Mouse (Mus musculus) heart, embryonic 12.5 days (tissue): ENCODE results near the gene Tmem121b. TPM values are rescaled to one million over a fixed set of nuclear protein-coding genes. Genes with fewer than 3 reads are reported as not detected.
A peak's percentile ranks its signal among the peaks of the same experiment; 100 is the strongest.

Experiments
- ATAC-seq: fragments of 200-750 bp; cut with Nextera tagmentation; 2 replicates; pipeline ENCODE4 v1.8.0; 2017; ENCODE audit warnings: moderate TSS enrichment, moderate library complexity; ENCODE audit not compliant: insufficient number of reproducible peaks, low FRiP score
- H3K27ac ChIP-seq: fragments of 300-500 bp; sonication (generic); 2 replicates; pipeline ENCODE4 v1.5.1; 2016; ENCODE audit warnings: mild to moderate bottlenecking, moderate library complexity; ENCODE audit not compliant: poor library complexity, severe bottlenecking
- H3K27me3 ChIP-seq: fragments of 300-500 bp; sonication (generic); replicated peaks from 2 replicates; pipeline ENCODE4 v1.6.1; 2016; ENCODE audit warnings: mild to moderate bottlenecking, moderate library complexity
- H3K36me3 ChIP-seq: fragments of 300-500 bp; sonication (generic); 2 replicates; pipeline ENCODE4 v1.6.1; 2016; ENCODE audit warnings: mild to moderate bottlenecking, moderate library complexity
- H3K4me1 ChIP-seq: fragments of 300-500 bp; sonication (generic); replicated peaks from 2 replicates; pipeline ENCODE4 v1.6.1; 2016; ENCODE audit warnings: mild to moderate bottlenecking
- H3K4me2 ChIP-seq: fragments of 300-500 bp; sonication (generic); 2 replicates; pipeline ENCODE4 v1.6.1; 2016; ENCODE audit warnings: mild to moderate bottlenecking, moderate library complexity
- H3K4me3 ChIP-seq: fragments of 300-500 bp; sonication (generic); 2 replicates; pipeline ENCODE4 v1.5.1; 2016; ENCODE audit warnings: mild to moderate bottlenecking
- H3K9ac ChIP-seq: fragments of 300-500 bp; sonication (generic); 2 replicates; pipeline ENCODE4 v1.6.1; 2016; ENCODE audit warnings: mild to moderate bottlenecking, moderate library complexity
- H3K9me3 ChIP-seq: fragments of 300-500 bp; sonication (generic); replicated peaks from 2 replicates; pipeline ENCODE4 v1.6.1; 2016; ENCODE audit warnings: mild to moderate bottlenecking, moderate library complexity
- WGBS: fragments of 180-500 bp; shearing (Covaris S2); methylation state at CpG from one replicate; pipeline ENCODE4 v1.1.7; 2016; 5-methylcytosine and 5-hydroxymethylcytosine counted together
- polyA plus RNA-seq: library from polyadenylated mRNA; unstranded; fragments of >200 nt; fragmentation: Nextera tagmentation; extraction: Ambion mirVana; gene quantifications from 2 replicates; pipeline ENCODE4 v1.2.1, GENCODE M21; 2016

Gene Tmem121b
- polyA plus RNA-seq, 1 experiment from 2014 or later, result 0.10 TPM

DNA sequence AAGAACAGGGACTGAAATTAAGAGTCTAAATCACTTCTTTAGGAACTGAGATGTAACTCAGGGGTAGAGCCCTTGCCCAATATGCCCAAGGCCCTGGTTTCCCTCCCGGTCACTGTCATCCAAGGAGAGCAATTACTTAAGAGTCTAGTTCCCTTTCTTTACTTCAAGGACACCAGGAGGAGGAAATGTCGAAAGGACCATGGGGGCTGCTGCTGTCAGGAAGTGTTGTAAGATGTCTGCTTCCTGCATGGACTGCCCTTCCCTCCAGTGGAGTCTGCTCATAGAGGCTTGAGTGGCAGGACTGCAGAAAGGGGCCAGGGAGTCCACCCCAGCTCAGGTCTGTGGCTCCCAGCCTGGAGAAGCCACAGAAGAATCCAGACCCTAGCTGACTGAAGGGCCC, 14.3 kb downstream of the Tmem121b start:
- Histone ChIP-seq H3K4me3 (no peak overlapping the region), H3K27ac (no peak overlapping the region), H3K4me1 (peaks cover 12% of the 10 kb centered on the region), H3K9ac (no peak overlapping the region), H3K9me3 (no peaks in the 10 kb centered on the region), H3K36me3 (peaks cover 7% of the 10 kb centered on the region; the same call in 1 of the 2 replicates), H3K27me3 (peaks cover 6% of the 10 kb centered on the region; the same call in 1 of the 2 replicates), H3K4me2 (no peak overlapping the region)
- no peak for ATAC-seq
- WGBS, result 72% methylated on average over 2 of the region's 2 CpGs

DNA sequence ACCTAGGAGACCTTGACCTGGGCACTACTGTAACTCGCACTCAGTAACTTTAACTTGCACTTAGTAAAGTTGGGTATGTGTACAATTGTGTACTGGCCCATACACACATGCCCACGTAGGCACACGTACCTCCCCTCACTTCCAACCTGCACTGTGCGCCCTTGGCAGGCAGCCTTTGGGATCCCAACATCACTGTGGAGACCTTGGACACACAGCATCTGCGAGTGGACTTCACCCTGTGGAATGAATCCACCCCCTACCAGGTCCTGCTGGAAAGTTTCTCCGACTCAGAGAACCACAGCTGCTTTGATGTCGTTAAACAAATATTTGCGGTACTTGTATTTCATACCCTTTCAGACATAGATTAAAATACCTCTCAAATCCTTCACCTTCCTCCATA, 18.3 kb downstream of the Tmem121b start:
- Histone ChIP-seq H3K27me3 (no peaks in the 10 kb centered on the region), H3K4me2 (no peak overlapping the region), H3K4me3 (no peak overlapping the region), H3K4me1 (peaks cover 34% of the 10 kb centered on the region), H3K27ac (no peak overlapping the region), H3K9me3 (no peaks in the 10 kb centered on the region), H3K36me3 (no peaks in the 10 kb centered on the region), H3K9ac (no peak overlapping the region)
- WGBS, result 83% methylated on average over 8 of the region's 8 CpGs
- ATAC-seq, result no peak

DNA sequence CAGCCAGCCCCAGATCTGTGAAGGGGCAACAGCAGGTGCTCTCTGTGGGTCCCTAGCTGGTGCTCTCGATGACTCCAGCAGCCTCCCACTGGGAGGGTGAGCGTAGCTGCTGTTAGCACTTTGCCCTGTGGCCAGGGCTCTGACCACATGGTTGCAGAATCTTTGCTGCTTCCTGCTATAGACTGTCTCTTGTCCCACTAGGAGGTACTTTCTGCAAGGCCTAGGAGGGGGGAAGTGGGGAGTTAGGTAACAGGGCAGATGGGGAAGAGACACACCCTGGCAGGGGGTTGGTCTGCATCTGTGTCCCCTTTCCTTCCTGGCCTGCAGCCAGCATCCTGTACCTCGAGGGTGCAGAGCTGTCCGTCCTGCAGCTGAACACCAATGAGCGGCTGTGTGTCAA, 20.2 kb downstream of the Tmem121b start:
- no peaks in the 10 kb centered on the region for H3K27me3 ChIP-seq
- no peaks in the 10 kb centered on the region for H3K36me3 ChIP-seq
- no peaks in the 10 kb centered on the region for H3K9me3 ChIP-seq
- WGBS, result 40% methylated on average over 5 of the region's 5 CpGs
- H3K4me3 ChIP-seq, result no peak overlapping the region
- H3K27ac ChIP-seq, result no peak overlapping the region
- peaks cover 39% of the 10 kb centered on the region for H3K4me1 ChIP-seq
- no peak for ATAC-seq
- H3K4me2 ChIP-seq, result no peak overlapping the region
- H3K9ac ChIP-seq, result no peak overlapping the region

DNA sequence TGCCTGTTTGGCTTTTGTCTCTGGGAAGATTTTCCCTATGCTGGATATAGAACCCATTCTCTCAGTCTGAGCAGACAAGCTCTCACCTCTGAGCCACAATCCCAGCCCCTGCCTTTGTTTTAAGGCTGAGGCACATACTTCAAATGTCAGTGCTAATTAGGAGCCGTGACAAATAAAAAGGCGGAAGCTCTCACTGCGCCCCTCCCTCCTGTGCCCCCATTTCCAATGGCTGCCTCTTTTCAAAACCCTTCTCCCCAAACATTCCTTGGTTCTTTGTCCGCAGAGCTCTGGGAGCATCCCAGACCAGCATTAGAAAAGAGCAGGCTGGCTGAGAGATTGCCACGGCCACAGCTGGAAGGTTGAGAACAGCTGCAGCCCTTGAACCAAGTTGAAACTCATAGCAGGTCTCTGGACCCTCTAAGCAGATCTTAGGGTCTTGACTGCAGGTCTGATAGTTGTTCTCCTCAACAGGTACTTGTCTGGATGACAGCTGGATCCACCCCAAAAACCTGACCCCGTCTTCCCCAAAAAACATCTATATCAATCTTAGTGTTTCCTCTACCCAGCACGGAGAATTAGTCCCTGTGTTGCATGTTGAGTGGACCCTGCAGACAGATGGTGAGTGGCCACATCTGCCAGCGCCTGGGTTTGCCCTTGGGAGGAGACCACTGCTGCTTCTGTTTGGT, 21.0 kb downstream of the Tmem121b start:
- 37% methylated on average over 8 of the region's 8 CpGs for WGBS
- peak overlapping the region; percentile 75 for H3K27ac ChIP-seq
- H3K4me1 ChIP-seq, result peaks cover 39% of the 10 kb centered on the region
- no peak overlapping the region for H3K4me3 ChIP-seq
- ATAC-seq, result no peak
- H3K9ac ChIP-seq, result no peak overlapping the region
- H3K36me3 ChIP-seq, result no peaks in the 10 kb centered on the region
- no peaks in the 10 kb centered on the region for H3K9me3 ChIP-seq
- H3K4me2 ChIP-seq, result peak overlapping the region; percentile 40; the same call in 1 of the 2 replicates
- H3K27me3 ChIP-seq, result no peaks in the 10 kb centered on the region

DNA sequence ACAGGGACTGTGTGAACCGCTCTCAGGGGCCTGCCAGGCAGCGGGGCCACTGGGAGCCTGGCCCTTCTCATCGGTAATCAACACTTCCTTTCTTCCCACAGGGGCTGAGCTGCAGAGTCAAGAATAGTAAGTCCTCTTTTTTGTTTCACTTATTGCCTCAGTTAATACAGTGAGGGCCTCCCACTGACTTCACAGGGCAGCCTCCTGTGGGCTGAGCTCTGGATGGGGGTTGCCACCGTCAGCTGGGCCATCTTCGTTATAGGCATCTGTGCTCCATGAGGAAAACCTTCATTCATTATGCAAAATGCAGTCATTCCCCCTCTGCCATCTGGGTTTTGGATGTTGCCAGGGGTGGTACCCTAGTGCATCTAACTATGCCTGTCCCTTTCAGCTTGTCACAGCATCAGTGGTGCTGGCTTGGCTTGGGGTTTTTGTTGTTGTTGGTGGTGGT, 21.6 kb downstream of the Tmem121b start:
- H3K4me3 ChIP-seq, result no peak overlapping the region
- no peak overlapping the region for H3K9ac ChIP-seq
- H3K9me3 ChIP-seq, result no peaks in the 10 kb centered on the region
- H3K27me3 ChIP-seq, result 0 out of 2 replicates have a peak, but pooled peaks cover 2% of the 10 kb centered on the region
- ATAC-seq, result no peak
- H3K4me1 ChIP-seq, result peaks cover 39% of the 10 kb centered on the region
- H3K27ac ChIP-seq, result peak overlapping the region; percentile 75
- no peaks in the 10 kb centered on the region for H3K36me3 ChIP-seq
- WGBS, result 6% methylated on average over 5 of the region's 5 CpGs
- H3K4me2 ChIP-seq, result peak overlapping the region; percentile 40

DNA sequence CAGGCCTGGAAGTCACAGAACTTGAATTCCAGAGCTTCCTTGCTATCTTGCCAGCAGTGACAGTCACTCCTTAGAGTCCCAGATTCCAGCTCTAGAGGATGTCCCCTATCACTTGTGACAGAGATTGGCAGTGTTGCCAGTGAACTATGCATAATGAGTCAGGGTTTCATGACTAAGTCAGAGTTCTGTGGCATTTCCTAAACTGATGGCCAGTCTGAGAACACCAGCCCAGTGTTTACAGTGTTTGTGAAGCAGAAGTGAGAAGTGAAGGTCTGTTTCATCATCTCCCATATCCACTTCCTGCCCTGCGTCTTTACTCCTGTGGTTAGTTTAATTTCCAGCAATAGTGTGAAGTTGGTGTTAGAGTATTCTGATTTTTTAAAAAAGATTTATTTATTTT, 22.9 kb downstream of the Tmem121b start:
- H3K9me3 ChIP-seq, result no peaks in the 10 kb centered on the region
- H3K4me3 ChIP-seq, result no peak overlapping the region
- H3K27me3 ChIP-seq, result peaks cover 2% of the 10 kb centered on the region; the same call in 1 of the 2 replicates
- H3K4me2 ChIP-seq, result no peak overlapping the region
- no peak overlapping the region for H3K9ac ChIP-seq
- 70% methylated on average over 1 of the region's 1 CpGs for WGBS
- H3K36me3 ChIP-seq, result no peaks in the 10 kb centered on the region
- peak overlapping the region; percentile 75; the same call in 1 of the 2 replicates for H3K27ac ChIP-seq
- no peak for ATAC-seq
- H3K4me1 ChIP-seq, result peaks cover 39% of the 10 kb centered on the region

DNA sequence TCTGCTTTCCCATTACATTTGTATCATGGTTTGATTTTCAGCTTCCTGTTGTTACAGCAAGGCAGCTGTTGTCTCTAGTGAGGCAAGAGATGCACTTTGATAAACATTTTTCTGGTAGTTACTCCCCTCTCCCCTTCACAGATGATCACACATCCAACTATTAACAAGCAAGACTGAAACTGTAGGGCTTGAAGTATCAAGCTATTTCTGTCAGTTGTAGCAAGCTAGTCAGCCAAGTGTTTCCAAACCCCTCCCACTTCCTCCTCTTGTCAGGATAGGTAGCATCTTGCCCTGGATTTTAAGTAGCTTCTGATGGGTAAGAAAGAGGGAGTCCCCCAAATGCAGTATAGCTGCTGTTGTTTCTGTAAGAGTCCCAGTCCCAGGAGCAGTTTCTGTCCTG, 23.8 kb downstream of the Tmem121b start:
- H3K4me1 ChIP-seq, result peaks cover 40% of the 10 kb centered on the region
- no peak for ATAC-seq

DNA sequence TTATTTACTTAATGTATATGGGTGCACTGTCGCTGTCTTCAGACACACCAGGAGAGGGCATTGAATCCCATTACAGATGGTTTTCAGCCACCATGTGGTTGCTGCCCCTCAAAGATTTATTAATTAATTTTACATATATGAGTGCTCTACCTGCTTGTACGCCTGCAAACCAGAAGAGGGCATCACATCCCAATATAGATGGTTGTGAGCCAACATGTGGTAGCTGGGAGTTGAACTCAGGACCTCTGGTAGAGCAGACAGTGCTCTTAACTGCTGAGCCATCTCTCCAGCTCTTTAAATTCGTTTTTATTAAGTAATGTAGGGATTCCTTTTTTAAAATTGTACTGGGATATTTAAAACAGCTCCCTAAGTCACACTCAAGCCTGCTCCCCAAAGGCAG, 24.3 kb downstream of the Tmem121b start:
- H3K4me2 ChIP-seq, result no peak overlapping the region
- H3K27ac ChIP-seq, result no peak overlapping the region
- no peaks in the 10 kb centered on the region for H3K9me3 ChIP-seq
- peaks cover 7% of the 10 kb centered on the region; the same call in 1 of the 2 replicates for H3K27me3 ChIP-seq
- no peak for ATAC-seq
- H3K9ac ChIP-seq, result no peak overlapping the region
- no peak overlapping the region for H3K4me3 ChIP-seq
- WGBS, result 67% methylated on average over 3 of the region's 3 CpGs
- peaks cover 45% of the 10 kb centered on the region for H3K4me1 ChIP-seq
- no peaks in the 10 kb centered on the region for H3K36me3 ChIP-seq

More for the DNA sequence above, 23.8 kb downstream of the Tmem121b start:
- H3K27me3 ChIP-seq, result peaks cover 3% of the 10 kb centered on the region; the same call in 1 of the 2 replicates
- no peak overlapping the region for H3K4me2 ChIP-seq
- no peaks in the 10 kb centered on the region for H3K9me3 ChIP-seq
- no peak overlapping the region for H3K4me3 ChIP-seq
- H3K27ac ChIP-seq, result no peak overlapping the region
- no peaks in the 10 kb centered on the region for H3K36me3 ChIP-seq
- H3K9ac ChIP-seq, result no peak overlapping the region

DNA sequence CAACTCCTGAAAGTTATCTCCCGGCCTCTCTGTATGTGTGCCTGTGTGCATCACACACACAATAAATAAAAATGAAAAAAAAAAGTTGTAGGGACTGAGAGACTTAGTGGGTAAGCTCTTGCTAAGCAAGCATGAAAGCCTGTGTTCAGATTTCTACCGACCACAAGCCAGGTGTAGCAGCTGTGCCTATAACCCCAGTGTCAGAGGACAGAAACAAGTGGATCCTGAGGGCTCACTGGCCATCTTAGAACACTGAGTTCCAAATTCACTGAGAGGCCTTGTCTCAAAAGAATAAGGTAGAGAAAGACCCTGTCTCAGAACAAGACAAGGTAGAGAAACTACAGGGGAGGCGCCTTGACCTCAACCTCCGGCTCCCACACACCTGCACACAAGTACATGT, 25.3 kb downstream of the Tmem121b start:
- no peak overlapping the region for H3K4me3 ChIP-seq
- H3K4me2 ChIP-seq, result no peak overlapping the region
- no peaks in the 10 kb centered on the region for H3K9me3 ChIP-seq
- no peaks in the 10 kb centered on the region for H3K36me3 ChIP-seq
- H3K27ac ChIP-seq, result no peak overlapping the region
- H3K4me1 ChIP-seq, result peaks cover 51% of the 10 kb centered on the region
- ATAC-seq, result no peak
- H3K9ac ChIP-seq, result no peak overlapping the region
- peaks cover 18% of the 10 kb centered on the region for H3K27me3 ChIP-seq
- WGBS, result 91% methylated on average over 4 of the region's 4 CpGs

DNA sequence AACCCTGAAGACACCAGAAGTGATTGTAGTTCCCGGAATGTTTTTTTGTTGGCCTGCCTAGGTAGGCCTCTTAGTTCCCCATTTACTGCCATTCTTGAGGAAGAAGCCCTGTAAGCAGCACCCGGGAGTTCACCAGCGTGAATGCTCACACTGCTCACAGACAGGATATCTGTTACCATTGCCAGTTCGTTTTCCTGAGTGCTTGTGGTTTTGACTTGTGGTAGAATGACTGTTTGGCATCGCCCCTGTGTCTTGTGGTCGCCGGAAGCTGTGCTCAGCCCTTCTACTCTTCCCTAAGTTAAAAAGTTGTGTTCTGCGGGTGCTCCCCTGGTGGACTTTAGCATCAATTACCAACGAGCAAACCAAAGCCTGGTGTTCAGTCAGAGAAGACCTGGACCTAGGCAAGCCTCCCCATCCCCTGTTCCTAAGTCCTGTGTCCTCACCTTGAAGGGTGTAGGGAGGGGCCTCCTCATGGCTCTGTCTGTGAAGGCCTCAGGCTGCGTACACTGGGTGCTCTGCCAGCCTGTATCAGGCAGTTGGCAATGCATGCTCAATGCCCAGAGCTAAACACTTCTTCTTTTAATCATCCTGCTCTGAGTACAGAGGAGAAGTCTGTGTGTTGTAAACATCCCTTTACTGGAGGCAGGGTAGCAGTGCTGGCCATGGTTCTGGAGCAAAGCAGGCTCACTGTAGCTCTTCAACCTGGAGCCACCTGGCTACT, 26.8 kb downstream of the Tmem121b start:
- Histone ChIP-seq H3K27me3 (peaks cover 31% of the 10 kb centered on the region), H3K4me2 (no peak overlapping the region), H3K27ac (no peak overlapping the region), H3K9me3 (0 out of 2 replicates have a peak, but pooled peaks cover 2% of the 10 kb centered on the region), H3K4me1 (peaks cover 43% of the 10 kb centered on the region), H3K9ac (no peak overlapping the region), H3K4me3 (no peak overlapping the region), H3K36me3 (no peaks in the 10 kb centered on the region)
- ATAC-seq, result no peak
- WGBS, result 67% methylated on average over 10 of the region's 10 CpGs

DNA sequence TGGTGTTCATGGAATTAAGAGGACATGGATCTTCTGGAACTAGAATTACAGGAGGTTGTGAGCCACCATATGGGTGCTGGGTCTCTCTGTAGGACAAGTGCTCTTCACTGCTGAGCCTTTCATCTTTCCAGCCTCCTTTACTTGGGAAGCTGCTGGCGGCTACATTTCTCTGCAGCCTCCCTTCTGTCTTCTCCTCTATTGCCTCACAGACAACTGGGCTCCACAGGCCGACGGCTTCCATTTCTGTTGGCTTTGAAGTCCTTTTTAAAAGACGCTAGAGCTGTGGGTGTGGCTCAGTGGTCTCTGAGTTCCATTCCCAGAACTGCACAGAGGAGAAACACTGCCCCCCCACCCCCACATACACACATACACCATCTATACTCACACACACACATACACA, 28.2 kb downstream of the Tmem121b start:
- H3K27me3 ChIP-seq, result peaks cover 39% of the 10 kb centered on the region
- 47% methylated on average over 4 of the region's 4 CpGs for WGBS
- H3K4me2 ChIP-seq, result no peak overlapping the region
- no peak overlapping the region for H3K9ac ChIP-seq
- H3K27ac ChIP-seq, result no peak overlapping the region
- ATAC-seq, result no peak
- peaks cover 32% of the 10 kb centered on the region for H3K4me1 ChIP-seq
- no peak overlapping the region for H3K4me3 ChIP-seq
- H3K36me3 ChIP-seq, result no peaks in the 10 kb centered on the region
- 0 out of 2 replicates have a peak, but pooled peaks cover 2% of the 10 kb centered on the region for H3K9me3 ChIP-seq
